Mouse (Mus musculus) inflammation-experienced regulatory T-cells, adult 16 weeks (primary cell): ENCODE data around the gene Tgfa. TPM values are rescaled to one million over a fixed set of nuclear protein-coding genes. Genes with fewer than 3 reads are reported as not detected.

Experiments
- polyA plus RNA-seq: library from polyadenylated mRNA; unstranded; fragments of 100-300 nt; shearing (Covaris generic); gene quantifications from one replicate; pipeline ENCODE4 v1.2.1, GENCODE M21; 2017

The Tgfa gene
- not detected for polyA plus RNA-seq

GRCm38 (mm10) chr6:86194941-86195932, at the start of gene Tgfa:
Gene Tgfa (plus strand): TSS chr6:86195223.

Other genes starting within 250 kb of the Tgfa start
- 195 TPM for gene Dusp11, start 233.6 kb upstream of the Tgfa start, polyA plus RNA-seq
- not detected for gene Figla, start 179.1 kb upstream of the Tgfa start, polyA plus RNA-seq
- not detected for gene Add2, start 166.5 kb upstream of the Tgfa start, polyA plus RNA-seq
- 53.4 TPM for gene Fam136a, start 170.4 kb downstream of the Tgfa start, polyA plus RNA-seq
- 369 TPM for gene Snrpg, start 176.1 kb downstream of the Tgfa start, polyA plus RNA-seq
- gene Pcyox1, start 201.9 kb downstream of the Tgfa start, polyA plus RNA-seq, result 16.1 TPM
- gene Tia1, start 209.0 kb downstream of the Tgfa start, polyA plus RNA-seq, result 134 TPM
- gene Gm44790, start 231.4 kb downstream of the Tgfa start, polyA plus RNA-seq, result not detected
- 50.5 TPM for gene C87436, start 243.2 kb downstream of the Tgfa start, polyA plus RNA-seq